Mouse (Mus musculus) left cerebral cortex, adult 2 months (tissue): Measurements from ENCODE around the gene Ttyh1. TPM values are rescaled to one million over a fixed set of nuclear protein-coding genes. Genes with fewer than 3 reads are reported as not detected.

ENCODE experiments used
- DNase-seq, 2 experiments: peaks; one replicate each; pipeline ENCODE4 v3.0.0; 2021 to 2022; ENCODE audit warnings: low spot score in 2 of 2, mixed read lengths in 1 of 2; ENCODE audit errors: extremely low spot score in 1 of 2
- H3K27ac ChIP-seq: fragments of 200-600 bp; 2 replicates; pipeline ENCODE4 v1.8.1; 2022
- H3K4me3 ChIP-seq: fragments of 200-600 bp; 2 replicates; pipeline ENCODE4 v1.8.1; 2022
- CTCF ChIP-seq: fragments of 200-600 bp; IDR thresholded peaks from 2 replicates; pipeline ENCODE4 v1.8.1; 2022; ENCODE audit warnings: antibody characterized with exemption, mild to moderate bottlenecking, moderate library complexity
- intact Hi-C: fragments of 180-260 bp; cut with DNase I; formaldehyde crosslinking; loops from one replicate; pipeline ENCODE4 v1.15.1; 2025
- total RNA-seq, 2 experiments: library from RNA; stranded (reverse); gene quantifications; 2 replicates each; pipeline ENCODE4 v1.2.3; 2021

The Ttyh1 gene
- total RNA-seq, 2 experiments from 2014 or later = 667 to 745 TPM

DNA sequence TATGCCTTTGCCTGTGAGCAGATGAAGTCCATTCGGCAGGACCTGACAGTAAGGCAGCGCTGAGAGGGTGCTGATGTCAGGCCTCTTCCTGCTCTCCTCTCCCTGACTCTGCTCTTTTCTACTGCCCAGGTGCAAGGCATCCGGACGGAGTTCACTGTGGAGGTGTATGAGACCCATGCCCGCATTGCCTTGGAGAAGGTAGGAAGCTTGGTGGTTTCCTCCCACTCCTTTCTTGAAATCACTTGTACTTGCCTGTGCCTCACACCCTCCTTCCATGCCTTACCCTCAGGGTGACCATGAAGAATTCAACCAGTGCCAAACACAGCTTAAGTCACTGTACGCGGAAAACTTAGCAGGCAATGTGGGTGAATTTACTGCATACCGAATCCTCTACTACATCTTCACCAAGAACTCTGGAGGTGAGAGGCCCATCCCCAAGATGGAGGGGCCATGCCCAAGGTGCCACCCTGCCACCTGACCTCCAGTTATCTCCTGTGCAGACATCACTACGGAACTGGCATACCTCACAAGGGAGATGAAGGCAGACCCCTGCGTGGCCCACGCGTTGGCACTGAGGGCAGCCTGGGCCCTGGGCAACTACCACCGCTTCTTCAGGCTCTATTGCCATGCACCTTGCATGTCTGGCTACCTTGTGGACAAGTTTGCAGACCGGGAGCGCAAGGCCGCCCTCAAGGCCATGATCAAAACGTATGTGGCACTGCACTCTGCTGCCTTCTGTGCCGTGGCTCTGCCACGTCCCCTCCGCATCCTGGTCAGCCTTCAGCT lies 25.8 kb downstream of the Ttyh1 start:
- no peak for TF ChIP-seq CTCF
- DNase-seq = peak; percentile 10 to 13
- Histone ChIP-seq H3K4me3 (no peak overlapping the region), H3K27ac (no peak overlapping the region)
- intact Hi-C loops = loop anchor here (5.0 to 10.0 kb wide), 4 partner anchors 43 to 453 kb away; partner anchors contain the start of genes Mboat7 and Tsen34

GRCm38 (mm10) chr7:4145552-4146190 lies 26.5 kb downstream of the Ttyh1 start:
- no peak overlapping the region for H3K27ac ChIP-seq
- intact Hi-C loops = loop anchor here (5.0 to 10.0 kb wide), 4 partner anchors 43 to 453 kb away; partner anchors contain the start of genes Mboat7 and Tsen34
- TF ChIP-seq CTCF = peak; percentile 83
- H3K4me3 ChIP-seq = no peak overlapping the region
- peak; percentile 58 to 65 for DNase-seq

DNA sequence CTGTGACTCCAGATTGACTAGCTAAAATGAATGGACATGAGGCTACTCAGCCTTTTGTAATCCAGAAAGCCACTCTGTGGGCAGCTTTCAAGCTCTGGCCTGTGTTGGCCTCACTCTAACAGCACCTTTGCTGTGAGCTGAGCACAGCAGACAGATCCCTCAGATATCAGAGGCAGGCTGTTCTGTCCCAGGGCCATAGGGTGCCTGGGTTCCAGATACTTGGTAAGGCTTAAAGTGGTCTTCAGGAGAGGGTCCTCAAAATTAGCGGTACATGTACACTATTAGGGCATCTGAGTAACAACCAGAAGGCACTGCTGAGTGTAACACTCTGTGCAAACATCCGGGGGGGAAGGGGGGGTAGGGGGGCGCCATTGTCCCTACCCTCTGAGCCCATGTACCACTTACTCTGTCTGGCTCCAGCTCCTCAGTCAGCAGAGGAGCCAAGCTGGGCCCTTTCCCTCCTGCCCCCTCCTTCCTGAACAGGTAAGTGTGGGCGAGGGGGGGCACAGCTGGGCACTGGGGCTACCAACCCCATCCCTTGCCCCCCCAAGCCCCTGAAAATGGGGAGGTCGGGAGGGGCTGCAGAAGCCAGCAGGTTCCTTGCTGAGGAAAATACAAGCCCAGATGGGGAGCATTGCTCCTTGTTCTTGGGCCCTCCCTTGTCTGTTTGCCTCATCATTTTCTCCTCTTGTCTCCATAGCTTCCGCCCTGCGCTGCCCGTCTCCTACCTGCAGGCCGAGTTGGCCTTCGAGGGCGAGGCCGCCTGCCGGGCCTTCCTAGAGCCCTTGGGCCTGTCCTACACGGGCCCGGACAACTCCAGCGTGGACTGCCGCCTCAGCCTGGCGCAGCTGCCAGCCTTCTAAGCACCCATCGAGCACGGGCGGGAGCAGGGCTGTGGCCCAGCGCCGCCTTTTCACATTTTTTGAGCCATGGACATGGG lies 27.3 kb downstream of the Ttyh1 start:
- intact Hi-C loops = loop anchor here (5.0 to 10.0 kb wide), 4 partner anchors 44 to 454 kb away; partner anchors contain the start of genes Mboat7 and Tsen34
- DNase-seq = peak; percentile 18 to 27
- H3K4me3 ChIP-seq = no peak overlapping the region
- no peak overlapping the region for H3K27ac ChIP-seq
- no peak for TF ChIP-seq CTCF

DNA sequence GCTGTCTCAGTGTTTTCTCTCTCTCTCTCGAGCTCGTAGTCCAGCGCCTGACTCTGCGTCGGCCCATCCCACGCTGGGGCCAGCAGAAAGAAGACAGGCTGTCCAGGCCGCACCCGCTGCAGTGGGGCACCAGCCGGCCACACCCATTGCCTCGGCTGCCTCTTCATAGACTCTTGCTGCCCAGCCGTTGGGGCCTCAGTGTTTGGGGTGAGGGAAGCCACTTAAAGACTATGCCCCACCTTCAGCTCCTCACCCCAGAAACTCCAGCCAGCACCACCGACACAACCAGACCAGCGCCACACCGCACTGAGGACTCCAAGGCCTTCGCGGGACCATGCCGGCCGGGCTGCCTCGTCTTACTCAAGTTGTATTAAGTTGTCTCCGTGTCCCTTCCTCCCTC lies 28.2 kb downstream of the Ttyh1 start:
- peak; percentile 18 to 22 for DNase-seq
- no peak overlapping the region for H3K27ac ChIP-seq
- no peak overlapping the region for H3K4me3 ChIP-seq
- no peak for TF ChIP-seq CTCF
- intact Hi-C loops = loop anchor here (5.0 to 10.0 kb wide), 4 partner anchors 45 to 455 kb away; partner anchors contain the start of genes Mboat7 and Tsen34

GRCm38 (mm10) chr7:4147836-4148235 lies 28.6 kb downstream of the Ttyh1 start:
- intact Hi-C loops = loop anchor here (5.0 to 10.0 kb wide), 4 partner anchors 46 to 456 kb away; partner anchors contain the start of genes Mboat7 and Tsen34

GRCm38 (mm10) chr7:4148341-4149208 lies 29.4 kb downstream of the Ttyh1 start:
- DNase-seq = peak; percentile 22 to 43
- TF ChIP-seq CTCF = no peak
- intact Hi-C loops = loop anchor here (5.0 to 10.0 kb wide), 4 partner anchors 46 to 456 kb away; partner anchors contain the start of genes Mboat7 and Tsen34
- peak overlapping the region; percentile 100 for H3K27ac ChIP-seq
- H3K4me3 ChIP-seq = peak overlapping the region; percentile 74

More at GRCm38 (mm10) chr7:4147836-4148235, 28.6 kb downstream of the Ttyh1 start:
- peak overlapping the region; percentile 100 for H3K27ac ChIP-seq
- no peak for DNase-seq
- TF ChIP-seq CTCF = no peak
- H3K4me3 ChIP-seq = peak overlapping the region; percentile 74

DNA sequence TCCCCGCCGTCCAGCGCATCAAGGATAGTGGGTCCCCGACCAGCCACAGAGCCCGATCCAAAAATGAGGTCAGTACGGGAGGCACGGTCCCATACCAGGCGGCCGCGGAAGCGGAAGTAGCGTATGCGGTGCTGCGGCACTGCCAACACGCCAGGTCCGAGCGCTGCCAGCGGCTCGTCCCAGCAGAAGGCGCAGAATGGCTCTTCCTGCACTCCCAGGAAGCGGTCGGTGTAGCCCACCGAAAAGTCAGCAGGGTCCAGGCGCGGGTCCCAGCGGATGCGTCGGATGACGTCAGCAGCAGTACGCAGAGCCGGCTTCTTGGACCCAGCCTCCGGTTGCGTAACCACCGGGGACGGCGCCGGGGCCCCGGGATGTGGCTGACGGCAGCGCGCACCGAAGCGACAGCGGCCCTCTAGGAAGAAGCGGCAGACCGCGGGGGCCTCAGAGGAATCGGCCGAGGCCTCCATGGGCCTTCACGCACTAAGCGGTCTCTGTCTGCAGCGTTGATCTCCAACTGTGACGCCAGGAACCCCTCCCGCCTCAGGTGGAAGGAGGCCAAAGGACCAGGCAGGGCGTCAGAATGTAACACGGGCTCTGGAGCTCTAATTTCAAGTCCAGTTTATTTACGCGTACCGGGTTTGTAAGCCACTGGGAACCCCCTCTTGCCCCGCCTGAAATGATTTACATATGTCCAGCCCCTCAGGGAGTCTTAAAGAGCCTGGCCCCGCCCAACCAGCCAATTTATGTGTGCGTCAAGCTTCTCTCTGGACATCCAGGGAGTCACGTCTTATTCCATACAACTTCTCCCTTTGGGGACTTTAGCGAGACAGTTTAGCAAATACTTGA lies 30.2 kb downstream of the Ttyh1 start:
- H3K4me3 ChIP-seq = peak overlapping the region; percentile 74
- no peak for TF ChIP-seq CTCF
- H3K27ac ChIP-seq = peak overlapping the region; percentile 100
- DNase-seq = peak; percentile 84 to 89
- intact Hi-C loops = loop anchor here (2.0 to 10.0 kb wide), 5 partner anchors 47 to 457 kb away; partner anchors contain the start of genes Mboat7 and Tsen34

- no peak for TF ChIP-seq CTCF
- intact Hi-C loops = loop anchor here (2.0 kb wide), 1 partner anchor 277 kb away; no protein-coding TSS in a partner anchor
- DNase-seq = peak; percentile 39 to 43
- Histone ChIP-seq H3K27ac (peak within 1 kb of the TSS; percentile 100), H3K4me3 (peak within 1 kb of the TSS; percentile 74)
These were observed 30.9 kb downstream of the Ttyh1 start, which contains the start of gene Leng9 for GRCm38 (mm10) chr7:4150059-4150541. Leng9 (minus strand) TSS chr7:4150374.

DNA sequence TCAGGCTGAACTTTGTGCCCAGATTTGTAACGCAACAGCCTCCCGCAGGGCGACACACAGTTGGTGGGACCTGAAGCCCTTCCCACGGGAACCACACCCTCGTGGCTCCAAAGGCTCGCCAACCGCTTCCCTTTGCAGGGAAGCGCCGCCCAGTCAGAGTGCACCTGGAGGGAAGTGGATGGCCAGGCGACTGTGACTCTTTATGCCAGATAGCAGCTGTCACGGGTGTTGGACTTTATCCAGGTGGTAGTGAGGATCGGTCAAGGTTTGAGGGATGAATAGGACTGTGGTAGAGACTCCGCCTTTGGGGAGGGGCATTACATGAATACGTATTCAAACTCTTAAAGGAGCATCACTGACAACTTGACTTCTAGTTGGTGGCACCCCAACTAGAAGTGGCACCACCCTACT lies 31.6 kb downstream of the Ttyh1 start:
- intact Hi-C loops = loop anchor here (2.0 kb wide), 1 partner anchor 276 kb away; no protein-coding TSS in a partner anchor
- no peak for TF ChIP-seq CTCF
- H3K4me3 ChIP-seq = peak overlapping the region; percentile 74
- H3K27ac ChIP-seq = peak overlapping the region; percentile 100; the same call in 1 of the 2 replicates
- DNase-seq = peak; percentile 39 to 45
